Mouse (Mus musculus) embryonic fibroblast, embryonic 13.5 days (primary cell): ENCODE measurements around the gene Ppm1h.

Experiments
- CTCF ChIP-seq: IDR thresholded peaks from 2 replicates; pipeline ENCODE4 v1.5.1; 2011; ENCODE audit warnings: mild to moderate bottlenecking, control low read depth, low read length, moderate library complexity, borderline replicate concordance; ENCODE audit not compliant: insufficient read depth
- POLR2A ChIP-seq: IDR thresholded peaks from 2 replicates; pipeline ENCODE4 v1.6.1; 2011; ENCODE audit warnings: low read depth, mild to moderate bottlenecking, control low read depth, low read length, moderate library complexity

DNA sequence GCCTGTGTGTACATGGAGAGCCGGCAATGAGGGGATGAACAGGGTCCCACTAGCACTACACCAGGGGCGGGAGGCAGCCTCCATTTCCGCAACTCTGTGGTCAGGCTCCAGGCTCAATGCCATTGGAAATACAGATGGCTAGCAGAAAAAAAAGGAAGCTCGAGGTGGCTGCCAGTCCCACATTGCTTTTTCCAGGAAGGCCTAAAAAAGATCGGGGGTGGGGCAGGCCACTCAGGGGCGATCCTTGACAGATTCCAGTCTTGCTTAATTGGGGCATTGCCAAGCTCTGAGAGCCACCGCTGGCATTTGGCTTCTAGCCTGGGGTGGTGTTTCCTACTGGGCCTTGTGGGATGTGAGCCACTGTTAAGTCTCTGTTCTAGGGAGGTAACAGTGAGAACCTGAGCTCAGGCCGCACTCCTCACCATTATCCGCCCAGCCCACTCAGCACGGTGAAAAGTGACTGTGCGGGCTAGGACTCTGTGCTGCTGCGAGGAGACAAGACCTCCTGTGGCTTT is 216.1 kb downstream of the Ppm1h start:
- TF ChIP-seq CTCF (no peak), POLR2A (peak; percentile 29; the same call in 1 of the 2 replicates)
